Mouse (Mus musculus) brown adipose tissue, adult 24 weeks (tissue): ENCODE data around the gene 1700022I11Rik. TPM values are rescaled to one million over a fixed set of nuclear protein-coding genes. Genes with fewer than 3 reads are reported as not detected.

Experiments used
- H3K27ac ChIP-seq: fragments of 200-500 bp; replicated peaks from 2 replicates; pipeline ENCODE4 v1.5.1; 2012; ENCODE audit warnings: low read depth, mild to moderate bottlenecking, low read length
- H3K4me1 ChIP-seq: fragments of 200-500 bp; 2 replicates; pipeline ENCODE4 v1.6.1; 2012; ENCODE audit warnings: low read length, mixed read lengths; ENCODE audit not compliant: control insufficient read depth, insufficient read depth, insufficient read length
- H3K4me3 ChIP-seq: fragments of 200-500 bp; 2 replicates; pipeline ENCODE4 v1.5.1; 2012; ENCODE audit warnings: low read depth, mild to moderate bottlenecking, low read length, moderate library complexity; ENCODE audit not compliant: insufficient read depth
- polyA plus RNA-seq: library from polyadenylated mRNA; stranded (reverse); fragments of >200 nt; gene quantifications from 2 replicates; pipeline ENCODE4 v1.2.4, GENCODE M21; 2012; ENCODE audit not compliant: missing spikeins, insufficient read depth, insufficient read length

1700022I11Rik gene
- polyA plus RNA-seq, 1 experiment, result not detected

GRCm38 (mm10) chr4:43031237-43031995, 62.0 kb downstream of the 1700022I11Rik start, which contains the start of gene Stoml2:
Stoml2 (minus strand) TSS chr4:43031710.
- peaks cover 2% of the 10 kb centered on the region; the same call in 1 of the 2 replicates for H3K4me1 ChIP-seq
- H3K27ac ChIP-seq, result peak within 1 kb of the TSS; percentile 90
- peak within 1 kb of the TSS; percentile 85 for H3K4me3 ChIP-seq

GRCm38 (mm10) chr4:43032501-43032900, 63.1 kb downstream of the 1700022I11Rik start:
- Histone ChIP-seq H3K4me1 (peaks cover 2% of the 10 kb centered on the region; the same call in 1 of the 2 replicates), H3K27ac (no peak overlapping the region), H3K4me3 (no peak overlapping the region)

Other genes with a start within 250 kb of the 1700022I11Rik start
- gene 4930578G10Rik, start 234.1 kb upstream of the 1700022I11Rik start, polyA plus RNA-seq, result not detected in 2 replicates
- gene Ccl19, start 213.0 kb upstream of the 1700022I11Rik start, polyA plus RNA-seq, result not detected in 2 replicates
- 6.6 and 36.9 TPM in 2 replicates for gene Ccl21a, start 195.6 kb upstream of the 1700022I11Rik start, polyA plus RNA-seq
- not detected in 2 replicates for gene Fam205a1, start 115.7 kb upstream of the 1700022I11Rik start, polyA plus RNA-seq
- gene Gm12394, start 112.8 kb upstream of the 1700022I11Rik start, polyA plus RNA-seq, result not detected in 2 replicates
- gene Fam205c, start 95.4 kb upstream of the 1700022I11Rik start, polyA plus RNA-seq, result not detected in 2 replicates
- gene Phf24, start 52.9 kb upstream of the 1700022I11Rik start, polyA plus RNA-seq, result not detected in 2 replicates
- 5.4 and 5.8 TPM in 2 replicates for gene Dnajb5, start 19.8 kb upstream of the 1700022I11Rik start, polyA plus RNA-seq
- gene Vcp, start 30.9 kb downstream of the 1700022I11Rik start, polyA plus RNA-seq, result 139 and 156 TPM in 2 replicates
- gene Fancg, start 40.9 kb downstream of the 1700022I11Rik start, polyA plus RNA-seq, result 2.5 and 6.4 TPM in 2 replicates
- 11.1 and 12.4 TPM in 2 replicates for gene Pigo, start 56.2 kb downstream of the 1700022I11Rik start, polyA plus RNA-seq
- gene Stoml2, start 62.1 kb downstream of the 1700022I11Rik start, polyA plus RNA-seq, result 158 and 191 TPM in 2 replicates
- gene Fam214b, start 76.6 kb downstream of the 1700022I11Rik start, polyA plus RNA-seq, result 10.0 and 21.9 TPM in 2 replicates
- gene Unc13b, start 89.3 kb downstream of the 1700022I11Rik start, polyA plus RNA-seq, result 1.4 and 4.5 TPM in 2 replicates